Mouse (Mus musculus) embryonic facial prominence, embryonic 13.5 days (tissue): ENCODE data around the gene Rho. TPM values are rescaled to one million over a fixed set of nuclear protein-coding genes. Genes with fewer than 3 reads are reported as not detected.

Experiments
- ATAC-seq: fragments of 200-750 bp; cut with Nextera tagmentation; 2 replicates; pipeline ENCODE4 v1.8.0; 2017; ENCODE audit warnings: low read depth; ENCODE audit not compliant: insufficient number of reproducible peaks, insufficient read depth, low FRiP score, low TSS enrichment
- H3K27ac ChIP-seq: fragments of 300-500 bp; sonication (generic); 2 replicates; pipeline ENCODE4 v1.5.1; 2015; ENCODE audit warnings: moderate library complexity, mild to moderate bottlenecking, inconsistent platforms
- H3K27me3 ChIP-seq: fragments of 300-500 bp; sonication (generic); 2 replicates; pipeline ENCODE4 v1.6.1; 2015; ENCODE audit warnings: mild to moderate bottlenecking, inconsistent platforms
- H3K36me3 ChIP-seq: fragments of 300-500 bp; sonication (generic); 2 replicates; pipeline ENCODE4 v1.6.1; 2015; ENCODE audit warnings: mild to moderate bottlenecking, inconsistent platforms
- H3K4me1 ChIP-seq: fragments of 300-500 bp; sonication (generic); 2 replicates; pipeline ENCODE4 v1.6.1; 2015; ENCODE audit warnings: inconsistent platforms
- H3K4me2 ChIP-seq: fragments of 300-500 bp; sonication (generic); 2 replicates; pipeline ENCODE4 v1.6.1; 2015; ENCODE audit warnings: moderate library complexity, mild to moderate bottlenecking, inconsistent platforms
- H3K4me3 ChIP-seq: fragments of 300-500 bp; sonication (generic); 2 replicates; pipeline ENCODE4 v1.5.1; 2015; ENCODE audit warnings: mild to moderate bottlenecking, inconsistent platforms
- H3K9ac ChIP-seq: fragments of 300-500 bp; sonication (generic); 2 replicates; pipeline ENCODE4 v1.6.1; 2015; ENCODE audit warnings: mild to moderate bottlenecking, inconsistent platforms
- H3K9me3 ChIP-seq: fragments of 300-500 bp; sonication (generic); 2 replicates; pipeline ENCODE4 v1.6.1; 2016; ENCODE audit warnings: inconsistent platforms
- WGBS: fragments of 180-500 bp; shearing (Covaris S2); methylation state at CpG from one replicate; pipeline ENCODE4 v1.1.7; 2015; ENCODE audit warnings: mixed read lengths; 5-methylcytosine and 5-hydroxymethylcytosine counted together
- polyA plus RNA-seq: library from polyadenylated mRNA; unstranded; fragments of >200 nt; fragmentation: Nextera tagmentation; extraction: Ambion mirVana; gene quantifications from 2 replicates; pipeline ENCODE4 v1.2.1, GENCODE M21; 2015

Rho gene
- polyA plus RNA-seq, 1 experiment from 2014 or later = 0.14 TPM

DNA sequence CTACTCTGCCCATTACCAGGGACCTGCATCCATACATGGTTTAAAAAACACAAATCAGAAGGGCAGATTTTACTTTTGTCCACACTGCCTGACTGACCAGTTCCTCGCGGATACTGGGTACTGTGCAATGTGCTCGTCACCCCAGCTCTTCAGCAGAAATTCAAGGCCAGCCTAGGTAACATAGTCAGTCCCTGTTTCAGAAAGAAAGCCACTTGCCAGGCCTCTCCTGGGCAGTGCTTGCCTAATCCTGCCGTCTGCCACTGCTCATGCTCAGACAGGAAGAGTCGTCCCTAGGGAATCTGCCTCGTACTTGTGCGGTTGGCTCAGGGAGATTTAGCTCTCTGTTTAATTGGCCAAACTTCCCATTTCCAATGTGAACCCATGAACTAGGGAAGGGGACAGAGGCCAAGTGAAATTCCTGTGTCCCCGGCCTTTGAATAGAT, 30.0 kb upstream of the Rho start:
- no peak for ATAC-seq
- 60% methylated on average over 8 of the region's 8 CpGs for WGBS

GRCm38 (mm10) chr6:115902545-115902944, 29.0 kb upstream of the Rho start:
- Histone ChIP-seq H3K4me1 (peaks cover 17% of the 10 kb centered on the region), H3K36me3 (peaks cover 30% of the 10 kb centered on the region), H3K27me3 (no peaks in the 10 kb centered on the region), H3K4me2 (no peak overlapping the region), H3K4me3 (no peak overlapping the region), H3K9me3 (no peaks in the 10 kb centered on the region), H3K27ac (no peak overlapping the region), H3K9ac (no peak overlapping the region)
- 74% methylated on average over 3 of the region's 3 CpGs for WGBS
- ATAC-seq = no peak

More for the DNA sequence above, 30.0 kb upstream of the Rho start:
- Histone ChIP-seq H3K9ac (no peak overlapping the region), H3K27ac (no peak overlapping the region), H3K4me1 (peaks cover 25% of the 10 kb centered on the region), H3K9me3 (no peaks in the 10 kb centered on the region), H3K27me3 (no peaks in the 10 kb centered on the region), H3K4me2 (no peak overlapping the region), H3K4me3 (no peak overlapping the region), H3K36me3 (peaks cover 22% of the 10 kb centered on the region)

DNA sequence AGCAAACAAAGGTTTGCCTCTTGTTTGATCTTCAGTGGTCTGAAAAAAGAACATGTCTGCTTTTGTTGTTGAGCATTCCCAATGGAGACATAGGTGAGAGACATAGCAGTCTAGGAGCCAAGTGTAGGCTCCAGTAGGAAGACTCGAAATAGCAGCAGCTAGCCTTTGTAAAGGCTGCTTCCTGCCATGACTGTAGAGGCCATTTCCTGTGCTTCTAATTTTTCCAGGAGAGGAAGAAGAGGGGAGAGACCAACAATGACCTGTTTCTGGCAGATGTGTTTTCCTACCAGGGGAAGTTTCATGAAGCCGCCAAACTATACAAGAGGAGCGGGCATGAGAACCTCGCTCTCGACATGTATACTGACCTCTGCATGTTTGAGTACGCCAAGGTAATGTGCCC, 26.0 kb upstream of the Rho start:
- no peak overlapping the region for H3K9ac ChIP-seq
- H3K27me3 ChIP-seq = no peaks in the 10 kb centered on the region
- H3K4me3 ChIP-seq = no peak overlapping the region
- no peak overlapping the region for H3K4me2 ChIP-seq
- H3K9me3 ChIP-seq = no peaks in the 10 kb centered on the region
- peaks cover 14% of the 10 kb centered on the region for H3K4me1 ChIP-seq
- WGBS = 90% methylated on average over 6 of the region's 6 CpGs
- H3K36me3 ChIP-seq = peaks cover 38% of the 10 kb centered on the region
- no peak overlapping the region for H3K27ac ChIP-seq
- ATAC-seq = no peak

- no peak overlapping the region for H3K4me3 ChIP-seq
- peaks cover 38% of the 10 kb centered on the region for H3K36me3 ChIP-seq
- peaks cover 10% of the 10 kb centered on the region for H3K4me1 ChIP-seq
- no peak overlapping the region for H3K9ac ChIP-seq
- no peak overlapping the region for H3K4me2 ChIP-seq
- H3K9me3 ChIP-seq = no peaks in the 10 kb centered on the region
- ATAC-seq = no peak
- WGBS = 91% methylated on average over 1 of the region's 1 CpGs
- no peaks in the 10 kb centered on the region for H3K27me3 ChIP-seq
- no peak overlapping the region for H3K27ac ChIP-seq
Measured at GRCm38 (mm10) chr6:115906455-115906854, 25.1 kb upstream of the Rho start.

- WGBS = 85% methylated on average over 2 of the region's 2 CpGs
- Histone ChIP-seq H3K4me3 (no peak overlapping the region), H3K9ac (no peak overlapping the region), H3K9me3 (no peaks in the 10 kb centered on the region), H3K27ac (no peak overlapping the region), H3K4me2 (no peak overlapping the region), H3K36me3 (peaks cover 38% of the 10 kb centered on the region), H3K27me3 (no peaks in the 10 kb centered on the region), H3K4me1 (peaks cover 6% of the 10 kb centered on the region)
- no peak for ATAC-seq
Measured at GRCm38 (mm10) chr6:115906871-115907270, 24.7 kb upstream of the Rho start.

GRCm38 (mm10) chr6:115908421-115908982, 23.0 kb upstream of the Rho start:
- H3K9ac ChIP-seq = no peak overlapping the region
- peaks cover 5% of the 10 kb centered on the region; the same call in 1 of the 2 replicates for H3K4me1 ChIP-seq
- 72% methylated on average over 6 of the region's 6 CpGs for WGBS
- H3K27me3 ChIP-seq = no peaks in the 10 kb centered on the region
- H3K4me2 ChIP-seq = no peak overlapping the region
- H3K9me3 ChIP-seq = no peaks in the 10 kb centered on the region
- H3K36me3 ChIP-seq = peaks cover 42% of the 10 kb centered on the region
- H3K4me3 ChIP-seq = no peak overlapping the region
- H3K27ac ChIP-seq = no peak overlapping the region
- no peak for ATAC-seq

GRCm38 (mm10) chr6:115909052-115909451, 22.5 kb upstream of the Rho start:
- H3K9me3 ChIP-seq = no peaks in the 10 kb centered on the region
- 75% methylated on average over 3 of the region's 3 CpGs for WGBS
- no peaks in the 10 kb centered on the region for H3K27me3 ChIP-seq
- H3K27ac ChIP-seq = no peak overlapping the region
- peaks cover 47% of the 10 kb centered on the region for H3K36me3 ChIP-seq
- no peak overlapping the region for H3K4me2 ChIP-seq
- H3K4me1 ChIP-seq = peaks cover 2% of the 10 kb centered on the region; the same call in 1 of the 2 replicates
- ATAC-seq = no peak
- no peak overlapping the region for H3K4me3 ChIP-seq
- H3K9ac ChIP-seq = 0 out of 2 replicates have a peak overlapping the region, but pooled peaks have one; percentile 3

- Histone ChIP-seq H3K4me2 (no peak overlapping the region), H3K9ac (no peak overlapping the region), H3K4me3 (no peak overlapping the region), H3K27me3 (no peaks in the 10 kb centered on the region), H3K27ac (no peak overlapping the region), H3K36me3 (peaks cover 49% of the 10 kb centered on the region), H3K4me1 (0 out of 2 replicates have a peak, but pooled peaks cover 2% of the 10 kb centered on the region), H3K9me3 (no peaks in the 10 kb centered on the region)
- ATAC-seq = no peak
- 61% methylated on average over 8 of the region's 8 CpGs for WGBS
Measured at GRCm38 (mm10) chr6:115909940-115910339, 21.6 kb upstream of the Rho start.

DNA sequence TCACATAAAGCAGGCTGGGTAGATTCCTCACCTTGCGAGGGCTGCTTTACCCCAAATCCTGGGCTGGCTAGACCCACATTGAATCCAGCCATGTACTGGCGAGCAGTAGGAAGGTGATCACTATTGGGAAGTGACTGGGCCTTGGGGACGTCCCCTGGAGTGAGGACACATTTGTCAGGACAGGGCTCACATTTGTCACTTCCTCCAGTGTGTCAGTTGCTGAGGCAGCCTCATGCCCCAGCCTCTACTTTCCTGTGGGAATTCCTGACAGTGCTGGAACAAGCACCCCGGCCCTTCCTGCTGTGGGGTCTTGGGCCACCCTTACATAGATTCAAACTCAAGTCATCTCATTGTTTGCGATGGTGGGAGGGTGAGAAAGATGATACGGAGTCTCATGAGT, 19.8 kb upstream of the Rho start:
- H3K4me3 ChIP-seq = no peak overlapping the region
- H3K36me3 ChIP-seq = peaks cover 35% of the 10 kb centered on the region
- H3K9me3 ChIP-seq = no peaks in the 10 kb centered on the region
- no peak overlapping the region for H3K4me2 ChIP-seq
- no peak overlapping the region for H3K9ac ChIP-seq
- H3K4me1 ChIP-seq = 0 out of 2 replicates have a peak, but pooled peaks cover 16% of the 10 kb centered on the region
- H3K27me3 ChIP-seq = no peaks in the 10 kb centered on the region
- no peak for ATAC-seq
- no peak overlapping the region for H3K27ac ChIP-seq
- 80% methylated on average over 6 of the region's 6 CpGs for WGBS

- no peak overlapping the region for H3K27ac ChIP-seq
- no peaks in the 10 kb centered on the region for H3K9me3 ChIP-seq
- no peak overlapping the region for H3K4me2 ChIP-seq
- H3K36me3 ChIP-seq = peaks cover 26% of the 10 kb centered on the region
- H3K9ac ChIP-seq = no peak overlapping the region
- no peak overlapping the region for H3K4me3 ChIP-seq
- WGBS = 81% methylated on average over 10 of the region's 10 CpGs
- no peak for ATAC-seq
- H3K27me3 ChIP-seq = no peaks in the 10 kb centered on the region
- H3K4me1 ChIP-seq = 0 out of 2 replicates have a peak, but pooled peaks cover 16% of the 10 kb centered on the region
Measured at GRCm38 (mm10) chr6:115913482-115913881, 18.1 kb upstream of the Rho start.

DNA sequence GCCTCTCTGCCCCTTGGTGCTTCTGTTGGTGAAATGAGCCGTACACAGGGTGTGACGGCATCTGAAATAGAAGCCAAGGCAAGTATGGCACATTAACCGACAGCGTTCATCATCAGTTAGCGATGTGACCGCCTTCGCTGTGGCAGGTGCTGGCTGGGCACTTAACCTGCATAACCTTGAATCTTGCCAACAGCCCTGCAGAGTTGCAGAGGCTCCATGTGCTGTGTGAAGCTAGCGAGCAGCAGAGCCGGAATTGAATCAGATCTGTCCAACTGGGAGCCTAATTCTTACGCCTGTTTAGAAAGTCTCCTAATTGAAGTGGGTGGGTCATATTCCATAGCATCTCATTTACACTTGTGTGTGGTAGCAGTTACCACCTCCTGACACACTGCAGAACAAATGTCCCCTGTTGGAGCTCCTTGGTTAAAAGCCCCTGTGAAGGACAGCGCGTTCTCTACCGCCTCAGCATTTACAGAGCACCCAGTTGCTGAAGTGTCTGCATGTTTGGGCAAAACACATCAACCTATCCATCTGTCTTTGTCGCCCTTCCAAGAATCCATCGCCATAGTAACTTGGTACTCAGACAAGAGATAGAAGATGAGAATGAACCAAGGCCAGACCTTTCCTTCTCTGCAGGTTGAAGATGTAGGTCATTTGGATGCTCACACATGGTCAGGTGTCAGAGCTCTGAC, 16.9 kb upstream of the Rho start:
- Histone ChIP-seq H3K36me3 (peaks cover 26% of the 10 kb centered on the region), H3K27me3 (no peaks in the 10 kb centered on the region), H3K4me1 (0 out of 2 replicates have a peak, but pooled peaks cover 16% of the 10 kb centered on the region), H3K27ac (no peak overlapping the region), H3K4me3 (no peak overlapping the region), H3K9ac (no peak overlapping the region), H3K9me3 (no peaks in the 10 kb centered on the region), H3K4me2 (no peak overlapping the region)
- no peak for ATAC-seq
- 88% methylated on average over 15 of the region's 15 CpGs for WGBS
